8 mouse cellular contexts compared by ENCODE assay signal in genomic region chr10:29211453-29211852, GRCm38 (mm10). TPM values are rescaled to one million over a fixed set of nuclear protein-coding genes. Genes with fewer than 3 reads are reported as not detected.
A peak's percentile ranks its signal among the peaks of the same experiment; 100 is the strongest.
DNase-seq lines count a peak whose midpoint lies in the region; ATAC-seq and TF ChIP-seq lines count a peak whose summit lies in the region.

Gene 9330159F19Rik (plus strand): TSS chr10:29211606.

- no peaks in the 10 kb centered on the region for H3K9me3 ChIP-seq in liver, postnatal 0 days (ENCODE audit: low read length)
- no peaks in the 10 kb centered on the region for H3K9me3 ChIP-seq in embryonic facial prominence, embryonic 13.5 days
- no peaks in the 10 kb centered on the region for H3K9me3 ChIP-seq in hindbrain, embryonic 14.5 days (ENCODE audit: control insufficient read depth, low read length)
- H3K9me3 ChIP-seq in limb, embryonic 13.5 days, result no peaks in the 10 kb centered on the region
- no peaks in the 10 kb centered on the region for H3K9me3 ChIP-seq in neural tube, embryonic 14.5 days (ENCODE audit: control insufficient read depth, low read length)

- H3K9ac ChIP-seq in liver, postnatal 0 days (replicated peaks), result no peak within 1 kb of the TSS
- H3K9ac ChIP-seq in embryonic facial prominence, embryonic 13.5 days, result no peak within 1 kb of the TSS
- no peak within 1 kb of the TSS for H3K9ac ChIP-seq in hindbrain, embryonic 14.5 days
- H3K9ac ChIP-seq in limb, embryonic 13.5 days, result no peak within 1 kb of the TSS
- H3K9ac ChIP-seq in neural tube, embryonic 14.5 days (replicated peaks; ENCODE audit: low read depth, low read length), result no peak within 1 kb of the TSS

- WGBS in liver, postnatal 0 days (ENCODE audit: insufficient replicate concordance), result 13% methylated on average over 4 of the region's 4 CpGs
- WGBS in embryonic facial prominence, embryonic 13.5 days, result 13% methylated on average over 4 of the region's 4 CpGs
- WGBS in hindbrain, embryonic 14.5 days, result 10% methylated on average over 4 of the region's 4 CpGs
- WGBS in limb, embryonic 13.5 days, result 6% methylated on average over 4 of the region's 4 CpGs
- WGBS in neural tube, embryonic 14.5 days, result 10% methylated on average over 4 of the region's 4 CpGs

- H3K4me2 ChIP-seq in liver, postnatal 0 days (ENCODE audit: low read depth, low read length), result no peak within 1 kb of the TSS
- peak within 1 kb of the TSS; percentile 12; the same call in 1 of the 2 replicates for H3K4me2 ChIP-seq in embryonic facial prominence, embryonic 13.5 days
- no peak within 1 kb of the TSS for H3K4me2 ChIP-seq in hindbrain, embryonic 14.5 days (replicated peaks)
- peak within 1 kb of the TSS; percentile 46 for H3K4me2 ChIP-seq in limb, embryonic 13.5 days (replicated peaks)
- no peak within 1 kb of the TSS for H3K4me2 ChIP-seq in neural tube, embryonic 14.5 days (ENCODE audit: low read depth, low read length)

- TF ChIP-seq CTCF in liver, postnatal 0 days (IDR thresholded peaks at IDR 0.05; ENCODE audit: low read depth), result no peak

- DNase-seq in liver, result peak; percentile 3
- no peak for DNase-seq in liver, postnatal 0 days
- no peak for DNase-seq in hindbrain, embryonic 14.5 days (ENCODE audit: low spot score)

- no peaks in the 10 kb centered on the region for H3K4me1 ChIP-seq in liver, postnatal 0 days (ENCODE audit: insufficient read depth)
- 0 out of 2 replicates have a peak, but pooled peaks cover 7% of the 10 kb centered on the region for H3K4me1 ChIP-seq in embryonic facial prominence, embryonic 13.5 days
- H3K4me1 ChIP-seq in hindbrain, embryonic 14.5 days (replicated peaks; ENCODE audit: control insufficient read depth, insufficient read depth, low read length), result no peaks in the 10 kb centered on the region; the same call in 1 of the 2 replicates
- H3K4me1 ChIP-seq in limb, embryonic 13.5 days, result peaks cover 6% of the 10 kb centered on the region
- H3K4me1 ChIP-seq in neural tube, embryonic 14.5 days (ENCODE audit: control insufficient read depth, insufficient read depth, low read length), result no peaks in the 10 kb centered on the region

- ATAC-seq in liver, postnatal 0 days, result no peak
- peak; percentile 80; the same call in 1 of the 2 replicates for ATAC-seq in embryonic facial prominence, embryonic 13.5 days (ENCODE audit: insufficient number of reproducible peaks, insufficient read depth, low FRiP score, low TSS enrichment, low read depth)
- peak; percentile 63; the same call in 1 of the 2 replicates for ATAC-seq in hindbrain, embryonic 14.5 days (ENCODE audit: low FRiP score)
- ATAC-seq in limb, embryonic 13.5 days (ENCODE audit: low FRiP score, low read depth), result peak; percentile 92
- peak; percentile 55; the same call in 1 of the 2 replicates for ATAC-seq in neural tube, embryonic 14.5 days (ENCODE audit: low read depth)
- ATAC-seq in megakaryocyte-erythroid progenitor cell, adult 5-6 weeks (replicated peaks; ENCODE audit: low FRiP score, low TSS enrichment, poor library complexity, severe bottlenecking), result no peak
- ATAC-seq in erythroid progenitor cell, adult 5-6 weeks (replicated peaks; ENCODE audit: low FRiP score, poor library complexity, severe bottlenecking), result no peak

- TF ChIP-seq EP300 in liver, postnatal 0 days (IDR thresholded peaks at IDR 0.05; ENCODE audit: low read depth), result no peak

- no peaks in the 10 kb centered on the region for H3K36me3 ChIP-seq in liver, postnatal 0 days (replicated peaks; ENCODE audit: insufficient read depth, low read length)
- no peaks in the 10 kb centered on the region for H3K36me3 ChIP-seq in embryonic facial prominence, embryonic 13.5 days
- H3K36me3 ChIP-seq in hindbrain, embryonic 14.5 days (replicated peaks; ENCODE audit: control insufficient read depth, insufficient read depth), result peaks cover 32% of the 10 kb centered on the region; the same call in 1 of the 2 replicates
- no peaks in the 10 kb centered on the region for H3K36me3 ChIP-seq in limb, embryonic 13.5 days
- H3K36me3 ChIP-seq in neural tube, embryonic 14.5 days (ENCODE audit: control insufficient read depth, insufficient read depth, low read length), result no peaks in the 10 kb centered on the region

- no peaks in the 10 kb centered on the region for H3K27me3 ChIP-seq in liver, postnatal 0 days (ENCODE audit: insufficient read depth, low read length)
- no peaks in the 10 kb centered on the region for H3K27me3 ChIP-seq in embryonic facial prominence, embryonic 13.5 days
- H3K27me3 ChIP-seq in hindbrain, embryonic 14.5 days (ENCODE audit: control insufficient read depth, insufficient read depth, low read length), result no peaks in the 10 kb centered on the region
- H3K27me3 ChIP-seq in limb, embryonic 13.5 days, result no peaks in the 10 kb centered on the region
- H3K27me3 ChIP-seq in neural tube, embryonic 14.5 days (ENCODE audit: control insufficient read depth, insufficient read depth, low read length), result no peaks in the 10 kb centered on the region

- H3K4me3 ChIP-seq in liver, postnatal 0 days (ENCODE audit: low read depth, low read length), result no peak within 1 kb of the TSS
- H3K4me3 ChIP-seq in embryonic facial prominence, embryonic 13.5 days, result no peak within 1 kb of the TSS
- H3K4me3 ChIP-seq in hindbrain, embryonic 14.5 days (replicated peaks; ENCODE audit: low read length), result no peak within 1 kb of the TSS
- no peak within 1 kb of the TSS for H3K4me3 ChIP-seq in limb, embryonic 13.5 days
- H3K4me3 ChIP-seq in neural tube, embryonic 14.5 days (ENCODE audit: low read depth, low read length), result no peak within 1 kb of the TSS

- H3K27ac ChIP-seq in liver, postnatal 0 days (ENCODE audit: low read depth), result no peak within 1 kb of the TSS
- H3K27ac ChIP-seq in embryonic facial prominence, embryonic 13.5 days, result no peak within 1 kb of the TSS
- H3K27ac ChIP-seq in hindbrain, embryonic 14.5 days, result 0 out of 2 replicates have a peak within 1 kb of the TSS, but pooled peaks have one; percentile 14
- H3K27ac ChIP-seq in limb, embryonic 13.5 days, result no peak within 1 kb of the TSS; the same call in 1 of the 2 replicates
- H3K27ac ChIP-seq in neural tube, embryonic 14.5 days (ENCODE audit: low read depth, low read length), result no peak within 1 kb of the TSS

RNA-seq across cellular contexts. Expression of gene 9330159F19Rik, which starts in this region (rescaled TPM):
- polyA plus RNA-seq in liver, postnatal 0 days (2015; fragmentation: Nextera tagmentation; extraction: Ambion mirVana), result not detected in 2 replicates
- polyA plus RNA-seq in embryonic facial prominence, embryonic 13.5 days (2015; fragmentation: Nextera tagmentation; extraction: Ambion mirVana), result 0.89 and 1.1 TPM in 2 replicates
- 29.7 and 31.9 TPM in 2 replicates for polyA plus RNA-seq in hindbrain, embryonic 14.5 days (2014; fragmentation: Nextera tagmentation; extraction: Ambion mirVana)
- polyA plus RNA-seq in limb, embryonic 13.5 days (2015; fragmentation: Nextera tagmentation; extraction: Ambion mirVana), result 0.80 and 1.0 TPM in 2 replicates
- 30.3 and 36.3 TPM in 2 replicates for polyA plus RNA-seq in neural tube, embryonic 14.5 days (2014; fragmentation: Nextera tagmentation; extraction: Ambion mirVana)
- total RNA-seq in megakaryocyte-erythroid progenitor cell, adult 5-6 weeks (2014; fragmentation: Nextera tagmentation), result not detected in 2 replicates
- total RNA-seq in megakaryocyte-erythroid progenitor cell, adult 5-6 weeks (2017), result not detected in 2 replicates
- not detected in 2 replicates for total RNA-seq in erythroid progenitor cell, adult 5-6 weeks (2015; ENCODE audit: low replicate concordance)
- not detected in 2 replicates for total RNA-seq in erythroid progenitor cell, adult 5-6 weeks (2017; ENCODE audit: low replicate concordance)

Comparison
In these comparisons a context has a peak if more than half of its experiments do, and no peak if none do; other contexts are left out.
1. RNA of gene 9330159F19Rik (polyA plus RNA-seq): 30.3 to 36.3 TPM in neural tube, embryonic 14.5 days and 29.7 to 31.9 TPM in hindbrain, embryonic 14.5 days; 0.89 to 1.1 TPM in embryonic facial prominence, embryonic 13.5 days, 0.80 to 1.0 TPM in limb, embryonic 13.5 days and not detected in liver, postnatal 0 days; every median in the first group is over 10 times any median in the second.
2. ATAC-seq: peak in embryonic facial prominence, embryonic 13.5 days (single experiment), hindbrain, embryonic 14.5 days (single experiment), limb, embryonic 13.5 days (single experiment) and neural tube, embryonic 14.5 days (single experiment); none in liver, postnatal 0 days (single experiment), megakaryocyte-erythroid progenitor cell, adult 5-6 weeks (single experiment) and erythroid progenitor cell, adult 5-6 weeks (single experiment).
3. H3K4me2 ChIP-seq: peak in embryonic facial prominence, embryonic 13.5 days (single experiment) and limb, embryonic 13.5 days (single experiment); none in liver, postnatal 0 days (single experiment), hindbrain, embryonic 14.5 days (single experiment) and neural tube, embryonic 14.5 days (single experiment).